Mouse (Mus musculus) MEL-GATA-1-ER (cell line): Measurements from ENCODE around the gene Ccdc137.

Experiments
- DNase-seq: peaks from one replicate; pipeline ENCODE4 v3.0.0-alpha.2; 2012; ENCODE audit warnings: low read depth; ENCODE audit errors: extremely low read depth

Gene Ccdc137

DNA sequence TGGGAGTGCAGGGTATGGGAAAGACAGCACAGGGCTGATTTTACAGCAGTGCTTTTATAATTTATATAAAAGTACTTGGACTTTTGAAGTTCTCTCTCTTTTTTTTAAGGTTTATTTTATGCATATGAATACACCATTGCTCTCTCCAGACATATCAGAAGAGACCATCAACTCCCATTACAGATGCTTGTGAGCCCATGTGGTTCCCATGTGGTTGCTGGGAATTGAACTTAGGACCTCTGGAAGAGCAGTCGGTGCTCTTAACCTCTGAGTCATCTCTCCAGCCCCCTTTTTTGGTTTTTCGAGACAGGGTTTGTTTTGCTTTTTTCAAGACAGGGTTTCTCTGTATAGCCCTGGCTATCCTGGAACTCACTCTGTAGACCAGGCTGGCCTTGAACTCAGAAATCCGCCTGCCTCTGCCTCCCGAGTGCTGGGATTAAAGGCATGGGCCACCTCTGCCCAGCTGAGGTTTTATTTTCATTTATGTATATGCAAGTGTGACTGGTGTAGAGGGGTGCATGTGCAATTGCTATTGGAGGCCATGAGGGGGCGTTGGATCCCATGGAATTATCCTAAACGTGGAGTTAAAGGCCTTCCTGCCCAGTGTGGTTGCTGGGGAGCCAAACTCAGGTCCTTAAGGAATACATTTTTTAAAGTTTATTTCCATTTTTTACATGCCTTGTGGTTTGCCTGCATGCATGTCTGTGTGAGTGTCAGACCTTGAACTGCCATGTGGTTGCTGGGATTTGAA lies 1.1 kb downstream of the Ccdc137 start:
- DNase-seq = no peak

DNA sequence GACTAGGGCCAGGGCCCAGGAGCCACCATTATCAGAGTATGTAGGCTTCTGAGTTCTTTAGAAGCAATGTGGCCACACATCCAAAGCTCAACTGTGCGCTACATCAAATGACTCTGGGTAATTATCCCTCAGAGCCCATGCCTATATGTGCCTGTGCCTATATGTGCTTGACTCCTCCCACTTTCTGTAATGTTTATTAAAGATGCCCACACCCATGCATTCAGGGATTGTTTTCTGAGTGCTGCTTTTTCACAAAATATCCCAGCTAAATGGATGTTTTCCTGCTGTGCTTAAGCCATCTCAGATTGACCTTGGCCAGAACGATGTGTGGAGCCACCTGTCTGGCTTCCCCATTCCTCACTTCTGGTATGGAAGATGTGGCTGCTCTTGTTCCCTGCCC lies 5.6 kb downstream of the Ccdc137 start:
- DNase-seq = no peak

DNA sequence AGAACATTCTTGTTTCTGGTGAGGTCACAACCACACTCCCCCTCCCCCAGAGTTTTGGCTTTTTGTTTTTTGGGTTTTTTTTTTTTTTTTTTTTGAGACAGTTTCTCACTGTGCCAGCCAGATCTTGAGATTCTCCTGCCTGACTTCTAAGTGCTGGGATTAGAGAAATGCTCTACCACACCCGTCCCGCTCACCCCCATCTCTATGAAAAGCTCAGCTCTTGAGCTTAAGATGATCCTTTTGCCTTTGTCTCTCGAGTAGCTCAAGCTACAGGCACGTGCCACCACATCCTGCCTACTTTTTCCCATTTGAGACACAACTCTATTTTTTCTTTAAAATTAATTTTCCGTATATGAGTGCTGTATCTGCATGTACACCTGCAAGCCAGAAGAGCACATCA lies 6.5 kb downstream of the Ccdc137 start:
- no peak for DNase-seq

DNA sequence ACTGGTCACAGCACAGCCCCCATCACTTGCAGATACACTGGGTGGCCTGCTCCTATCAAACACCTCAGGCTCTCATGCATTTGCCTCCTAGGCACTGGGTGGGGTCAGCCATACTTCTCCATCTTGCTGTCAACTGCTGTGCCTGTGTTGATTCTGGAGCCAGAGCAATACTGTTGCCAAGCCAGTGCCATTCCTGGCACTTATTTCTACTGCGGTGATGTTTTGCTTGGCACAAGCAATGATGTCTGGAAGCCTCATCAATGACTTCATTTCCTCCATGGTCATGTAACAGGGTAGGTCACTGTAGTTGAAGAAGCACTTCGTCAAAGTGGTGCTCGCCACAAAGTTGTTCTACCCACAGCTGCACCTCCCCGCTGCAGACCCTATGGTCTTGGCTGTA lies 7.6 kb downstream of the Ccdc137 start:
- DNase-seq = no peak

DNA sequence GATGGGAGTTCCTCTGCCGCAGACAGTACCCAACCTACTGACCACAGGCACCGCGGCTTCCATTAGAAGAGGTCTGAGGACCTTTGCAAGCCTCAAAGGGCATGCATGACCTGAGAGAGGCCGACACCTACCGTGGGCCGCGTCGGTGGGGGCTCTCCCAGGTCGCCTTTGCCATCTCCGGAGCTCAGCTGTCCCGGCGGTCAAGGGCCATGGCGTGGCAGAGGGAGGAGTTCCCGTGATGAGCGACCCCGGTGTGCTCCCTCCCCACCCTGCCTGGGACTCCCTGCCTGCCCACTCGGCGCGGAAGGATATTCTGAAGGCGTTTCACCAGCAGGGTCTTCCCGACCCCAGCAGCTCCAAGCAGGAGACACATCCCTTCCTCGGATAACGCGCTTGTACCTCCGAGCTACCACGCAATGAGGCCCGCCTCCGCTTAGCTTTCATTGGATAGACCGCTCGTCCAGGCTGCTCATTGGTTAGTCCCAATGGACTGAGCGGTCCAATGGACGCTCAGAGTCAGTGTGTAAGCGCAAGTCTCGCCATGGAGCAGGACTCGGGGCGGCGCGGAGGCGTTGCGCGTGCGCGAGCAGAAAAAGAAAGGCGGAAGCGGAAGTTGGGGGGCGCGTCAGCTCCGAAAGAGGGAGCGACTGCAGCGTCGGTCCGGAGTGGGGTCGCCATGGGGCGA lies 9.3 kb downstream of the Ccdc137 start, which contains the start of gene Arl16:
Gene Arl16, minus strand, starts transcription at position 557 of the 685 bp plus-strand sequence.
- peak; percentile 98 for DNase-seq

DNA sequence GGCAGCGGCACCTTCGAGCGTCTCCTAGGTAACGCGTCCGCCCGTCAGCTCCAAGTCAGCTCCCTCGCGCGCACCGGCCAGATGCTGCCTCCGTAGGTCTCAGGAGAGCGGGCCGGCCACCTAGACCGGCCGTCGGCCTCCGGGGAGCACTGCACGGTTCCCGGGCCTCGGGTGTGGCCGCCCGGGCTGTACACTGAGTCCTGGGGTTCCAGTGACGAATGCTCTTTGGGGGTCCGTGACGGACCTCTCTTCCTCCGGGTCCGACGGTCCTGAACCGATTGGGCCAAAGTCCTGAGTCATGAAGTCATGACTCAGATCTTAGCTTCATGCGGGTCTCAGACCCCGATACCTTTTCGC lies 9.8 kb downstream of the Ccdc137 start:
- no peak for DNase-seq

DNA sequence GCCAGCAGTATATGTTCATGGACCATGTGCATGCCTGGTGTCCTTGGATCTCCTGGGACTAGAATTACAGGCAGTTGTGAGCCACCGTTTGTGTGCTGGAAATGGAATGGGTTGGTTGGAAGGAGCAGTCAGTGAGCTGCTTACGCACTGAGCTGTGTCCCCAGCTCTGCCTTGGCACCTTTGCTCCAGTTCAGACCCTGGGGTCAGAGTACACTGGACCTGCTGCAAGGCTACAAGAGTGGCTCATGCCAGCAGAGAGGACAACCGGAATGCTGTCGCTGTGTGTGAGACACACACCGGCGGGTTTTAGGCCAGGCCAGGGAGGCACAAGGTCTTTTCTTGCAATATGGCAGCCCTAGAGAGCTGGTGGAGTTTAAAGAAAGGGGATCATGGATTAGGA lies 14.1 kb downstream of the Ccdc137 start:
- DNase-seq = no peak

DNA sequence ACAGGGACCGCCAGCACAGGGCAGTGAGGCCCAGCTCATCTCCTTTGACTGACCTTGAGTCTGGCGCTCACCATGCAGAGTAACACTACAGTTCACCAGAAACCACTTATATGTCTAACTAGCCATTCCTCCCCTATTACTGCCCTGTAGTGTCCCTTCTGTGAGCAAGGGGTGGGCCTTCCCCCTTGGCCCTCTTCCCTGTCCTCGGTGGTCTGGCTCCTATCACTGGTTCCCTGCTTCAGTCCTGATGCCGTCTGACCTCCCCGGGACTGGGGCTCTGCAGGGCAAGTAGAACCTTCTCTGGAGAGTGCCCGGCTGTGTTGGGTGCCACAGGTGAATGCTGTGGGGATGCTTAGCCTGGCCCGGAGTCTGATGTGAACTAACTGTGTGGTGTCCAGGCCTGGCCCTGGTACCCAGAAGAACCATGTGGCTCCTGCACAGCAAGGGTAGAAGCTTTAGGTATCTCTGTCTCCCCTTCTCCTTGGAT lies 25.6 kb downstream of the Ccdc137 start:
- no peak for DNase-seq

DNA sequence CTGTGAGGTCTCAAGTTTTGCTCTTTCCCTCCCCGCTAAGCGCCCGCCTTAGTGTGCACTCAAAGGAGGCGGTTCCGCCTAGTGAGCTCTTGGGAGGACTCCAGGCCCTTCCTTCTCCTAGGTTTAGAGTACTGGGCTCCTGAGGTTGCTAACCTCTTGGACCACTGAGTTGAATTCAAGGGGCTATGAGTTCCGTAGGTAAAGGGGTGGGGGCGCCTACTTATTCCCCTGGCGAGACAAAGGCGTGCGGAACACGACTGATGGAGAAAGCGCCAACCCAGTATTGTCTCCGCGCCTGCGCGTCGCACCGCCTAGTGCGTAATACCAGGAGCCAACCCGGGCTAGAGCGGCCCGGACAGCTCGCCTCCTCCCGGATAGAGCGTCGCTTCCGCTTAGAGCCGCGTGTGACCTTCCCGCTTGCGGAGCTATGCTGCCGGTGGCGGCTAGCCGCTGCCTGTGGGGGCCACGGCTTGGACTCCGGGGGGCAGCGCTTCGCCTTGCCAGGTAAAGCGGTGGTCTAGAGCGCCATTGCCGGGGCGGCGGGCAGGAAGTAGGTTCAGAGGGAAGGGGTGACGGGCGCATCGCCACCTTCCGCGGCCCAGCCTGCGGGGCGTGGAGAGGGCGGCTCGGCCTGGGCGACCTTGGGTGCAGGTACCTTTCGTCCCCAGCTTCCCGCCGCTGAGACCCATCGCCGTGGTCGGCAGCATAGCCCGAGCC lies 26.5 kb downstream of the Ccdc137 start, which contains the start of gene Mrpl12:
Gene Mrpl12, plus strand, starts transcription at position 349 of the 717 bp plus-strand sequence.
- DNase-seq = peak; percentile 83

DNA sequence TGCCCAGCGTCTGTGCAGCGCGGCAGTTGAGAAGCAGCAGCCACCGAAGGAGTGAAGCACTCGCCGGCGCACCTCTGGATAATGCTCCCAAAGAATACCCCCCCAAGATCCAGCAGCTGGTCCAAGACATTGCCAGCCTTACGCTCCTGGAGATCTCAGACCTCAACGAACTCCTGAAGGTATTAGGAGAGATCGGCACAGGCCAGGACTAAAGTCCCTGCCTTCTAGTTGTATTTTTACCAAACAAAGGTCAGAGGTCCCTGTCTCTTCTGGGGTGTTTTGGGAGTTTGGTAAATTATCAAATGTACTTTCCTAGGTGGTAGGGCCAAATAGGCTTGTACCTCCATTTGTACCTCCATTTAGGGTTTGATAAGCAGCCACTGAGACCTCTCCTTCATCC lies 27.3 kb downstream of the Ccdc137 start:
- no peak for DNase-seq

DNA sequence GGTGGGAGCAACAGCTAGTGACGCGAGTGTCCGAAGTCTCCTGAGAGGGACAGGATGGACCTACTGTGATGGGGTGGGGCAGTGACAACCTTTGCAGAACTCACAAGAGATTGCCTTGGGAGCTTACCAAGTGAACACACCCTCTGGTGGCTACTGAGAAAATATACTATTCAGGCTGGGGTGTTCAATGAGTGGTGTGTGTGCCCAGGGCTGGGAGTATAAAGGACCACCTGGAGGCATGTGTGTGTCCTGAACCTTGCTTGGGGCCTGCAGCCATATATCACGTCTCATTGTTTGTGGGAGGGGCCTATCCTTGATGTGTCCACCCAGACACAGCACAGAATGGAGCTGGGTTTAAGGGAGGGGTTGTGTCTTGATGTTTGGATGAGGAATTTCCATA lies 30.6 kb downstream of the Ccdc137 start:
- DNase-seq = no peak

DNA sequence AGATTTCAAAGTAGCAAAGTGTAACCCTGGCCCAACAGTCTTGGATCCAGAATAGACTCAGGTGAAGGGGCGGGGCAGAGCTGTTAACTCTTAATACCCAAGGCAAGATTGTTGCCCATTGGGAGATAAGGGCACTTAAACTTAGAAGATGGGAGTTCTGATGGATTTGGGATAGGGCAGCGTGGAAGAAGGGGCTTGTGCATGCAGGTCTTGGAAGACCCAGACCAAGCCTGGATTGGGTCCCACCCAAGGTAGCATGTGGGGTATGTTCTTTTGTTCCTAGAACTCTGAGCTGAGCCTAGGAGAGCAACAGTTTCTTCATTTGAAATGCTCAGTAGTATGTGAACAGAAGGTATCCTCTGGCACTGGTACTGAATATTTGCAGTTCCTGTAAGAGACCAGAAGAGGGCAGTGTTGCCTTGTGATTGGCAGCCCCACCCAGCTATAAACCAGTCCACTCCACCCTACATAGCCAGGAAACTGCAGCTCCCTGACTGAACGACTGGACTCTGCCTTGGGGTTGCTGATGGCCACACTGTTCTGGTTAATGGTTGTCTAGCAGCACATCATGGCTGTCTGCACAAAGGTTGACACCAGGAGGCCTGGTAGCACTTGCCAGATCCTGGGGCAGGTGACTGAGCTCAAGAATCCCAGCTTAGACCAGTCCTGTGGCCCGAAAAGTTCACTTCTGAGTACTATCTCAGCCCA lies 31.3 kb downstream of the Ccdc137 start:
- DNase-seq = peak; percentile 79

DNA sequence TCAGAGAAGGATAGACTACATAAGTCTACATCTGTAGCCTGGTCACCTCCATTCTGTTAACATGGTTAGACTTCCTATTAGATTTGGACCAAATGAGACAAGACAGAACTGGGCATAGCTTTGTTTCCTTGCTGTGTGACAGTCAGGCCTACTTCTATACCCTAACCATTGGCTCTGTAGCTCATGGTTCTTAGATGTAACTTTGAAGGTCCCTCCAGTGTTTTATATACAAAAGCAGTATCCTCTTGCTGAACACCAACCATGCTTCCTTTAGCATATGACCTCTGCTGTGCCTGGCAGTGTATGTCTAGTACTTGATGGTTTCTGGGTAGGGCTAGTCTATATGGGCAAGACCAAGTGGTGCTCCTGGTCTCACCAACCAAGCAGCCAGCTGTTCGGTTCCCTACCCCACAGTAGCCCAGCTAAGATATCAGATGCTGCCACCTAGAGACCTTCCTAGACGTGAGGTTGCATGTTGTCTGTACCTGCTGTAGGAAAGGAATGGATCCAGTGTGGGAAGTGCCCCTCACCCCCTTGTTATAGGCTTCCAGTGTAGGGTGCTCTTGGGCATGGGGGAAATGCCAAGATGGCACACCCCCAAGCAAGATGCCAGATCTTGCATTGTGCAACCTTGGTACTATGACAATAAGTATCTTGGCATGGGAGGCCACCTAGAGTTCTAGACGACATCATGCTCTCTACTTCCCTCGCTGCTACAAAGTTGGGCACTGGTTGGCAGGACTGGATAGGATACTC lies 32.6 kb downstream of the Ccdc137 start:
- DNase-seq = no peak

DNA sequence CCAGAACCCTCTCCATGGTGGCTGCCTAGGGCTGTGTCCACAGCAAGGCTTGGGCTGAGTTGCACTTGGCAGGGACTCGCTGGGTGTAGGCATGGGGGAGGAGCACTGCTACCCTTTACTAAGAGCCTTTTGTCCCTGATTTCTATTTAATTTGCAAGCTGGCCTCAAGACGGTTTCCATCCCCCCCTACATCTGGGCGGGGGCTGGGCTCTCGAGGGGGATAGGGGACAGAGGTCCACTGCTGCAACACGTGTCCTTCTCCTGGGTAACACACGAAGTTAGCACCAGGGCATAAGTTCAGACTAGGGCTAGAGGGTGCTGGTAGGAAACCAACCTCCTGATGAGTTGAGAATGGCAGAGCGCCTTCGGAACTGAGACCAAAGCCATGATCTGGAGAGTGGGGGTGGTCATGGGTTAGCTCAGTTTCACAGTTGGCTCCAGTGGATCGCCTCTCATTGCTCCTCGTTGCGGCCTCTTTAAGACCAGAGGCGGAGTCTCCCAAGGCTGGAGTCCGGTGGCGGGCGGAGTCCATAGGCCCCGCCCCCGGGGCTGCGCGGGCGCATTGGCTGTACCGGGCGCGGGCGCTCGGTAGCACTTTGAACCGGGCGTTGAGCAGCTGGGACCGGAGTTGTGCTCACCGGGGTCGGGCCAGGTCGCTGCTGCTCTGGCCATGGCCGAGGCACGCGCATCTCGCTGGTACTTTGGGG lies 33.6 kb downstream of the Ccdc137 start, which contains the start of gene Slc25a10:
Gene Slc25a10, plus strand, starts transcription at position 524 of the 707 bp plus-strand sequence.
- DNase-seq = peak; percentile 50

DNA sequence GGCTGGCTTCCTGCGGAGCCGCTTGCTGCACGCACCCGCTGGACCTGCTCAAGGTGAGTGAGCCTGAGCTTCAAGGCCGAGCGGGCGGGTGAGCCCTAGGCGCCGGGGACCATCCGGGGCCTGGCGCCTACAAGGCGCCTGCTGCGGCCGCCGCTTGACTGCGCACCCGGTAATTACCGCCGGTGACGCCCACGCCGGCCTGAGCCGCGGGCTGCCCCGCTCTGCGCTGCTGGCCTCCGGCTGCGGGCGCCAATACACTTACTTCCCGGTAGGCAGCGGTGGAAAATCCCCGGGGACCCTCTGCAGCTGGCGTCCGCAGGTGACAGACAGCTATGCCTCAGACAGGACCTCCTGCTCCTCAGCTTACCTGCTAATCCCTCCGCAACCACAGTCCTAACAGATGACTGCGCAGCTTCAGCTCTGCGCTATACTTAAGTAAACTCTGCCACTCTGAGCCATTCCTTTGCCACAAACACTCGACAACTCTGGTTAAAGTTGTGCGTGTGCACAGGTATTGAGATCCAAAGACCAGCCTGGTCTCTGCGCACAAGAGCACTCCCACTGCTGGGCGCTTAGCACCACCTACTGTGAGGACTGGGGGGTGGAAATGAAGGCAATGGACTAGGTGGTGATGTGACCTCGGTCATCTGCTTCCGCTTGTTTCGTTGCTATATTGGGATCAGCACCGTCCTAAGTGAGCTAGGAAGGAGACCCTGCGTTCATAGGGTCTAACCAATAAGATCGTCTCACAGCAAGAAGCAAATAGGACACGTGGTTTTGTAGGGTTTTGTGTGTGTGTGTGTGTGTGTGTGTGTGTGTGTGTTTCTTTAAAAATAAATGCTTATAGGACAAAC lies 34.3 kb downstream of the Ccdc137 start:
- peak; percentile 67 for DNase-seq

DNA sequence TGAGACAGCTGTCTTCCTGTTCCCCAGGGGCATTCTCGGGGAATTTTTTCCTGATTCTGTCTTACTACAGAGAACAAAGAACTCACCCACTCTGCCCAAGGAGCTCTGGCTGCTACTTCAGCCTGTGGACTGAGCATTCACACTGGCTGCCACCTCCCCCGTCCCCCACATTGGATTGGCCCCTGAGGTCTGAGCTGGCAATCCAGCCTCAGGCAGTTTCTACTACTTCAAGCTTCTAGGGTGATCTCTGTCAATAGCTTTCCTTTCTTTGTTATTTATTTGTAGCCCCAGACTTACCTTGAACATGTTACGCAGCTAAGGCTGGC lies 34.9 kb downstream of the Ccdc137 start:
- DNase-seq = no peak

DNA sequence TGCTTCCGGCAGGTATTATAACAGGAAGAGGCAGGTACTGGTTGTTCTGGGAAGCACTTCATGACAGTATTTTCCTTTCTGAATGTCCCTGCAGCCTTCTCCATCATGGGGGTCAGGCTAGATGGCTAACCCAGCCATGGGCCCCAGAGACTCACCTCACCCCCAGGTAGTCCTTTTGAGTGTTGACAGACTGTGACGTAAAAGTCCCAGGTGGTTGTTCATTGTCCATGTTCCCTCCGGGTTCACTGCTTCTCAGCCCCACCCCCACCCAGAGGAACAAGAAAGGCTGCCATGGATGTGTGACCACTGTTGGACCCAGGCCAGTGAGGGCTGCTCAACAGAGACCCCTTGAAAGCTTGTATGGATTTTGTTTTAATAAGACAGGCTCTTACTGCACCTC lies 35.4 kb downstream of the Ccdc137 start:
- no peak for DNase-seq

DNA sequence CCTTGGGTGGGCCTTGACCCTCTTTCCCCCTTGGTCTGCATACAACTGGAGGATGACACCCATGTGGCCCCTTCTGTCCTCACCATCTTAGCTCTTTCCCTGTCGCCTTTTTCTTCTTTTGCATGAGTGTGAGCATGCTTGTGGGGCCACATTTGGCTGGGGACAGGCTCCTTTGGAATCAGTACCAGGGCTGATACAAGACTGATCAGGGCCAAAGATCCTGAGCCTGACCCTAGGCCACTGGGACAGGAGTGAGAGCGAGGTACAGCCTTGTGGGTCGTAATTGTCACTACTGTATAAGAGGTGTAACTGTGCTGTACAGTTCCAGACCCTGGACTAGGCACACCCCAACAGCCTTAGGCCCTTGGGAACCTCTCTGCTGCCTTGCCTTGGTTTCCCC lies 36.0 kb downstream of the Ccdc137 start:
- DNase-seq = no peak

DNA sequence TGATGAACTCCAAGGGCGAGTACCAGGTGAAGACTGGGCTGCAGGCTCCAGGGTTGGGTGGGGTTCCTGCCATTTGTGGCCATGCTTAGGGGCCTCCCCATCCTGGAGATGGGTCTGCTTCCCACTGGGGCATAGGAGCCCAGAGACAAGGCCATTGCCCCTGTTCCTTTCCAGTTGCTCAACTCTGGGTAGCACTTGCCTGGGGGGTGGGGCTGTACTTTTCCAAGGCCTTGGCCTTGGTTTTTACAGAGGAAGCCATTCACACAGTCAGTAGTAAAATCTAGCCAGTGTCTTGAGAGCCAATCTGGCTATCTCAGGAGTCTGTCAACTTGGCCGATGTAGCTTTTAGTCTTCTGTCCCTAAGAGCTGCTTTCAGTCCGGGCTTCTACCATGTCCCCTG lies 39.5 kb downstream of the Ccdc137 start:
- DNase-seq = no peak
